Mouse (Mus musculus): ENCODE results near the gene Proz.

- TF ChIP-seq SMC3 (IDR thresholded peaks at IDR 0.05; ENCODE audit: low read depth, low read length) (no peak), BHLHE40 (IDR thresholded peaks at IDR 0.05; ENCODE audit: borderline replicate concordance, low read depth, low read length) (no peak), HCFC1 (IDR thresholded peaks at IDR 0.05; ENCODE audit: low read depth, low read length) (no peak)
Observed at GRCm38 (mm10) chr8:13050550-13050949, 10.2 kb upstream of the Proz start.

Measured in MEL (cell line).